Mouse (Mus musculus): ENCODE measurements around the gene Zbtb12.

DNA sequence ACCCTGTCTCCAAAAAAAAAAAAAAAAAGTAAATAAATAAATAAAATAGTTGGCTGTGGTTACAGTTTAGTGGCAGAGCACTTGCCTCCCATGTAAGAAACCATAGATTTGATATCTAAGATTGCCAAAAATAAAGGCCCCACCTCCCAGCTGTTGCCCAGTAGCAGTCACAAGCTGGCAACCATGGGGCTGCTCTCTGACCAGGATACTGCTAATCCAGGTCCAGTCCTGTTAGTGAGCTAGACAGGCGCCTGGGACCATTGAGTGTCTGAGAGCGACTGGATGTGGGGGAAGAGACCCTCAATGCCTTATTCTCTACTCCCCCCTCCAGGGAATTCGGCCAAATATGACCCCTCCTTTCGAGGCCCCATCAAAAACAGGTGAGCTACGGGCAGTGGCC lies 37.0 kb downstream of the Zbtb12 start:
- TF ChIP-seq CTCF (conservative IDR thresholded peaks at IDR 0.05; ENCODE audit: low read length) = no peak
- TF ChIP-seq POU5F1 (IDR thresholded peaks at IDR 0.05; ENCODE audit: borderline replicate concordance, low read length) = no peak
